Mouse (Mus musculus): Measurements from ENCODE around the gene Txnrd1.

The Txnrd1 gene

GRCm38 (mm10) chr10:82817936-82818335, 15.8 kb upstream of the Txnrd1 start:
- DNase-seq (ENCODE audit: low read depth, low spot score) = no peak

- no peak for DNase-seq (ENCODE audit: low read depth, low spot score)
Measured at GRCm38 (mm10) chr10:82818661-82819060, 15.1 kb upstream of the Txnrd1 start.

- DNase-seq (ENCODE audit: low read depth, low spot score) = no peak
Measured at GRCm38 (mm10) chr10:82823108-82823778, 10.5 kb upstream of the Txnrd1 start.

- DNase-seq (ENCODE audit: low read depth, low spot score) = peak; percentile 56
Measured at GRCm38 (mm10) chr10:82823779-82824177, 10.0 kb upstream of the Txnrd1 start.

GRCm38 (mm10) chr10:82824541-82824940, 9.2 kb upstream of the Txnrd1 start:
- DNase-seq (ENCODE audit: low read depth, low spot score) = no peak

- no peak for DNase-seq (ENCODE audit: low read depth, low spot score)
Measured at GRCm38 (mm10) chr10:82826516-82826915, 7.2 kb upstream of the Txnrd1 start.

GRCm38 (mm10) chr10:82835898-82836297, 2.1 kb downstream of the Txnrd1 start:
- DNase-seq (ENCODE audit: low read depth, low spot score) = no peak

GRCm38 (mm10) chr10:82838390-82838789, 4.6 kb downstream of the Txnrd1 start:
- peak; percentile 63 for DNase-seq (ENCODE audit: low read depth, low spot score)

- no peak for DNase-seq (ENCODE audit: low read depth, low spot score)
Measured at GRCm38 (mm10) chr10:82844090-82844489, 10.3 kb downstream of the Txnrd1 start.

- DNase-seq (ENCODE audit: low read depth, low spot score) = no peak
Measured at GRCm38 (mm10) chr10:82844731-82845130, 11.0 kb downstream of the Txnrd1 start.

- no peak for DNase-seq (ENCODE audit: low read depth, low spot score)
Measured at GRCm38 (mm10) chr10:82847821-82848459, 14.2 kb downstream of the Txnrd1 start.

- DNase-seq (ENCODE audit: low read depth, low spot score) = no peak
Measured at GRCm38 (mm10) chr10:82849686-82850353, 16.1 kb downstream of the Txnrd1 start.

GRCm38 (mm10) chr10:82850354-82850752, 16.6 kb downstream of the Txnrd1 start:
- no peak for DNase-seq (ENCODE audit: low read depth, low spot score)

GRCm38 (mm10) chr10:82851751-82852150, 18.0 kb downstream of the Txnrd1 start:
- no peak for DNase-seq (ENCODE audit: low read depth, low spot score)

- peak; percentile 62 for DNase-seq (ENCODE audit: low read depth, low spot score)
Measured at GRCm38 (mm10) chr10:82858032-82858680, 24.4 kb downstream of the Txnrd1 start.

GRCm38 (mm10) chr10:82858691-82859532, 25.2 kb downstream of the Txnrd1 start:
- peak; percentile 98 for DNase-seq (ENCODE audit: low read depth, low spot score)

- DNase-seq (ENCODE audit: low read depth, low spot score) = peak; percentile 75
Measured at GRCm38 (mm10) chr10:82859533-82859915, 25.8 kb downstream of the Txnrd1 start.

GRCm38 (mm10) chr10:82860181-82860928, 26.6 kb downstream of the Txnrd1 start:
- DNase-seq (ENCODE audit: low read depth, low spot score) = peak; percentile 78

- no peak for DNase-seq (ENCODE audit: low read depth, low spot score)
Measured at GRCm38 (mm10) chr10:82860929-82861315, 27.2 kb downstream of the Txnrd1 start.

- no peak for DNase-seq (ENCODE audit: low read depth, low spot score)
Measured at GRCm38 (mm10) chr10:82863106-82863680, 29.4 kb downstream of the Txnrd1 start.

All from R1 (cell line).